Mouse (Mus musculus) bone marrow macrophage, adult 2 months (primary cell): Measurements from ENCODE around the gene Ulk4. TPM values are rescaled to one million over a fixed set of nuclear protein-coding genes. Genes with fewer than 3 reads are reported as not detected.

Experiments
- H3K27ac ChIP-seq: 2 replicates; pipeline ENCODE4 v1.5.1; 2012; ENCODE audit warnings: low read depth, low read length; ENCODE audit not compliant: insufficient read depth
- H3K4me1 ChIP-seq: 2 replicates; pipeline ENCODE4 v1.6.1; 2012; ENCODE audit warnings: low read length; ENCODE audit not compliant: control insufficient read depth, insufficient read depth
- H3K4me3 ChIP-seq: 2 replicates; pipeline ENCODE4 v1.5.1; 2012; ENCODE audit warnings: mild to moderate bottlenecking, low read length, moderate library complexity; ENCODE audit not compliant: insufficient read depth
- CTCF ChIP-seq: IDR thresholded peaks from 2 replicates; pipeline ENCODE4 v1.5.1; 2012; ENCODE audit warnings: low read depth, mild to moderate bottlenecking, low read length, moderate library complexity
- POLR2A ChIP-seq: IDR thresholded peaks from 2 replicates; pipeline ENCODE4 v1.6.1; 2012; ENCODE audit warnings: mild to moderate bottlenecking, low read depth, low read length, borderline replicate concordance
- polyA plus RNA-seq: library from polyadenylated mRNA; stranded (reverse); fragments of >200 nt; gene quantifications from 2 replicates; pipeline ENCODE4 v1.2.4, GENCODE M21; 2012; ENCODE audit not compliant: missing spikeins, insufficient read depth, insufficient read length

The Ulk4 gene
- polyA plus RNA-seq, 1 experiment, result 1.3 TPM

- H3K4me3 ChIP-seq, result no peak overlapping the region
- TF ChIP-seq POLR2A, result no peak
- TF ChIP-seq CTCF, result no peak
- peaks cover 6% of the 10 kb centered on the region; the same call in 1 of the 2 replicates for H3K4me1 ChIP-seq
- H3K27ac ChIP-seq, result no peak overlapping the region
Observed at GRCm38 (mm10) chr9:120958560-120958959, 318.4 kb downstream of the Ulk4 start.

GRCm38 (mm10) chr9:120958051-120958450 is 318.9 kb downstream of the Ulk4 start:
- Histone ChIP-seq H3K4me1 (peaks cover 6% of the 10 kb centered on the region; the same call in 1 of the 2 replicates), H3K27ac (no peak overlapping the region), H3K4me3 (no peak overlapping the region)
- no peak for TF ChIP-seq CTCF
- no peak for TF ChIP-seq POLR2A

- TF ChIP-seq POLR2A (no peak), CTCF (no peak)
Observed at GRCm38 (mm10) chr9:120951947-120952346, 325.1 kb downstream of the Ulk4 start.

GRCm38 (mm10) chr9:120950761-120951160 is 326.2 kb downstream of the Ulk4 start:
- TF ChIP-seq CTCF (no peak), POLR2A (no peak)
- Histone ChIP-seq H3K27ac (no peak overlapping the region), H3K4me3 (no peak overlapping the region), H3K4me1 (peaks cover 14% of the 10 kb centered on the region)

More at GRCm38 (mm10) chr9:120951947-120952346, 325.1 kb downstream of the Ulk4 start:
- Histone ChIP-seq H3K27ac (no peak overlapping the region), H3K4me3 (no peak overlapping the region), H3K4me1 (peaks cover 6% of the 10 kb centered on the region; the same call in 1 of the 2 replicates)

- H3K4me1 ChIP-seq, result peaks cover 24% of the 10 kb centered on the region
- no peak overlapping the region for H3K27ac ChIP-seq
- TF ChIP-seq CTCF (no peak), POLR2A (no peak)
- H3K4me3 ChIP-seq, result no peak overlapping the region
Observed at GRCm38 (mm10) chr9:120948832-120949231, 328.2 kb downstream of the Ulk4 start.

GRCm38 (mm10) chr9:120946131-120946530 is 330.9 kb downstream of the Ulk4 start:
- peaks cover 50% of the 10 kb centered on the region for H3K4me1 ChIP-seq
- TF ChIP-seq POLR2A (no peak), CTCF (no peak)
- H3K4me3 ChIP-seq, result no peak overlapping the region

GRCm38 (mm10) chr9:120944211-120944610 is 332.8 kb downstream of the Ulk4 start:
- no peak overlapping the region for H3K4me3 ChIP-seq
- TF ChIP-seq CTCF (no peak), POLR2A (no peak)
- peaks cover 69% of the 10 kb centered on the region for H3K4me1 ChIP-seq
- no peak overlapping the region for H3K27ac ChIP-seq

More at GRCm38 (mm10) chr9:120946131-120946530, 330.9 kb downstream of the Ulk4 start:
- H3K27ac ChIP-seq, result no peak overlapping the region

- TF ChIP-seq POLR2A (no peak), CTCF (no peak)
- no peak overlapping the region for H3K4me3 ChIP-seq
- peaks cover 72% of the 10 kb centered on the region for H3K4me1 ChIP-seq
- H3K27ac ChIP-seq, result no peak overlapping the region
Observed at GRCm38 (mm10) chr9:120943757-120944156, 333.2 kb downstream of the Ulk4 start.

GRCm38 (mm10) chr9:120940858-120941257 is 336.1 kb downstream of the Ulk4 start:
- Histone ChIP-seq H3K27ac (no peak overlapping the region), H3K4me1 (peaks cover 83% of the 10 kb centered on the region), H3K4me3 (no peak overlapping the region)
- no peak for TF ChIP-seq POLR2A
- no peak for TF ChIP-seq CTCF

- Histone ChIP-seq H3K4me1 (peaks cover 53% of the 10 kb centered on the region), H3K4me3 (peak overlapping the region; percentile 42)
- no peak for TF ChIP-seq POLR2A
- TF ChIP-seq CTCF, result peak; percentile 82
Observed at GRCm38 (mm10) chr9:120936351-120936750, 340.6 kb downstream of the Ulk4 start.

GRCm38 (mm10) chr9:120935634-120935922 is 341.4 kb downstream of the Ulk4 start:
- TF ChIP-seq CTCF, result no peak
- TF ChIP-seq POLR2A, result no peak
- Histone ChIP-seq H3K4me1 (peaks cover 45% of the 10 kb centered on the region), H3K4me3 (peak overlapping the region; percentile 76), H3K27ac (peak overlapping the region; percentile 69)

More at GRCm38 (mm10) chr9:120936351-120936750, 340.6 kb downstream of the Ulk4 start:
- H3K27ac ChIP-seq, result no peak overlapping the region
